Mouse (Mus musculus) testis, postnatal 14 days (tissue): ENCODE measurements around the gene Tpx2.

Experiments used
- DNase-seq: peaks from one replicate; pipeline ENCODE4 v3.0.0; 2021; ENCODE audit warnings: low spot score

The Tpx2 gene

GRCm38 (mm10) chr2:152847815-152848302, at the start of gene Tpx2:
Tpx2 (plus strand) TSS chr2:152847964.
- peak; percentile 98 for DNase-seq

DNA sequence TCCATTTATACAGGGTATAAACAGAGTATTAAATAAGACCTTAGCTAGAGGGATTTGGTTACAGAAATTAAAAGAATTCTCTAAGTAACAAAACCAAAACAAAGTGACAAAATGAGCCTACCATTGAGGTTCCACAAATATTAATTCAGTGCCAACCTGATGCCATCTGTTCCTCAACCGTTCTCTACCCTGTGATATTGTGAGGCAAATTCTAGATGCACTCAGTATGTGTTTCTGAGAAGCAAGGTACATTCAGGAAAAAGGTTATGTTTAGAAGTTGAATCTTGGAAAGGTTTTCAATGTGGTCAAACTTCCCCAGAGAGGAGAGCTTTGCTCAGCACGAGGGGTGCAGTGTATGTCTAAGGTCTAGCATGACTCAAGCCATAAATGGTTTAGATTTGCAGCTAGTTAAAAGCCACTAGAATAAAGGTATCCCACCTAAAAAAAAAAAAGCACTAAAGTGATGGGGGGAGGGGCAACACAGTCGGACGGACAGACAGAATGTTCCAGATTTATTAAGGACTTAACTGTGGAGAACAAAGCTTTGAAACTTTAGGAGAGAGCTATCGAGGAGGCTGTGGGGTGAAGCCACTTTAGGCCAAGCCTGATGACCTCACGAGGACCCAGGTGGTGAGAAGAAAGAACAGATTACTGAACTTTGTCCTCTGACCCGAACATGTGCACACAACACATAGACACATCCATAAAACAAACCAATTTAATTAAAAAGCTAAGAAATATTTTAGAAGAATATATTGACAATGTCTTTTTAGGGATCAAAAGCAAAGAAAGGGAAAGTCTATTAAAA, 47.6 kb upstream of the Tpx2 start:
- DNase-seq: no peak

GRCm38 (mm10) chr2:152800762-152801113, 47.0 kb upstream of the Tpx2 start:
- no peak for DNase-seq

DNA sequence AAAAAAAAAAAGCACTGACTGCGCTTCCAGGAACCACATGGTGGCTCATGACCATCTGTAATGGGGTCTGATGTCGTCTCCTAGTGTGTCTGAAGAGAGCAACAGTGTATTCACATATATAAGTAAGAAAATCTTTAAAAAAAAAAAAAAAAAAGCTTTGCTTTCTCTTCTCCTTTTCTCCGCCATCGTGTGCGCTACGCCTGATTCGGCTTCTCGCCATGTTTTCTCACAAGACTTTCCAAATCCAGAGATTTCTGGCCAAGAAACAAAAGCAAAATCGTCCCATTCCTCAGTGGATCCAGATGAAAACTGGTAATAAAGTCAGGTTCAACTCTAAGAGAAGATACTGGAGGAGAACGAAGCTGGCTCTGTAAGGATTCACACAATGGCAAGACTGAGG, 45.5 kb upstream of the Tpx2 start:
- DNase-seq: no peak

GRCm38 (mm10) chr2:152803081-152803480, 44.7 kb upstream of the Tpx2 start:
- no peak for DNase-seq

DNA sequence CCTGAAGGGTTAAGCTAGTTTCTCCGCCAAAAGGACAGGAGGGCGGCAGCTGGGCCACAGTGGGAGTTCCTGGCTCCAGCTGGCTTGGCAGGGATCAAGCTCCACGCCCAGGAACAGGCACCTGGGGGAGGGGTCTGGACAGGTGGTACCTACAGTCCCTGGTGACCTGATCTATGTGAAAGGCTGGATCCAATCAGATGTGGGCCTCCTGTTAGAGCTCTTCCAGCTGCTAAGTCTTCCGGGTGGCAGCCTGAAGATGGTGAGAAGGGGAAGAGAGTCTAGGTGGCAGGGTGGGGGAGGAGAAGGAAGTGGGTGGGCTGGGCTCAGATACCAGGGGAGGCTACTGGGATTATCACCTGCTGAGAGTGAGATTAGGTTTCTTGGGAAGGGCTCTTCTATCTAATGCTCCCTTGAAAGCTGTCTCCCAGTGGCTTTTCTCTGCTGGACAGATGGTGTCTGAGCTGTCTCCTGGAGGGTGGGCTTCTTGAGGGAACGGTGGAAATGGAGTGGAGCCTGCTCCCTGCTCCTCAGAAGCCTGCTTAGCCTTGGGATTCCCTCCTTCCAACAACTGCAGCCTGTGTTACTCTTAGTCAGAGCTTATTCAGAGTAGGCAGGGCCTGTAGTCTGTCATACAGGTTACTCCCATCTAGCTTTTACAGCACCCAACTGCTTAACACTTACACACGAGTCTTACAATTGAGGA, 43.2 kb upstream of the Tpx2 start:
- DNase-seq: no peak

DNA sequence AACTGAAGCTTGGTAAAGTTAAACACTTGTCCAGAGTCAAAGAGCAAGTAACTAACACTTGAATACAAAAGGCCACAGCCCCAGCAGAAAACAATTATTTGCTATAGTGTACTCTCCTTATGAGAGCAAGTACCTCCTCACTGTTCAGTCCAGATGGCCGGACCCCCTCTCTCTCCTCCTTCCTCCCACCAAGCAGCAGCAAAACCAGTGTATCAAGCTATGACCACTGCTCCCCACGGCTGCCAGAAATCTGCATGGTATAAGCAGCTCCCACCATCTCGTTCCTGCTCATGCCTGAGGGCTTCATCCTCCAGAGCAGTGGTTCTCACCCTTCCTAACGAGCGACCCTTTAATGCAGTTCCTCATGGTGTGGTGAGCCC, 42.7 kb upstream of the Tpx2 start:
- DNase-seq: no peak

DNA sequence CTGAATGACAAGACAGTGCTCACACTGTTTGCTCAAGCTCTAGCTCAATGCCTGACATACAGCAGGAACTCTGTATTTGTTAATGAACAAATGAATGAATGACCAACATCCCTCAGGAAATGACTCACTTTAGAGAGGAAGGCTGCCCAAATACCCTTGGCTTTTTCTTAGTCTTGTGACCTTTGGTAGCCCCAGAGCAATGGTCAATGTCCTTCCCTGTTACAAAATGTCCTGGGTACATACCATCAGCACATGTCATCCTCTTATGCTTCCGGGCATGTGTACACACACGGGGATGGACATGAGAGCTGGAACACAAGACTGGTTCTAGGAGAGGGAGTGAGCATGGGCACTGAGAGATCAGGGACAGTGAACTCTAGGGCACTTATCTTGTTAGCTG, 41.7 kb upstream of the Tpx2 start:
- no peak for DNase-seq

GRCm38 (mm10) chr2:152808178-152808577, 39.6 kb upstream of the Tpx2 start:
- DNase-seq: no peak

- DNase-seq: no peak
These were observed 37.4 kb upstream of the Tpx2 start for GRCm38 (mm10) chr2:152810158-152810941.

DNA sequence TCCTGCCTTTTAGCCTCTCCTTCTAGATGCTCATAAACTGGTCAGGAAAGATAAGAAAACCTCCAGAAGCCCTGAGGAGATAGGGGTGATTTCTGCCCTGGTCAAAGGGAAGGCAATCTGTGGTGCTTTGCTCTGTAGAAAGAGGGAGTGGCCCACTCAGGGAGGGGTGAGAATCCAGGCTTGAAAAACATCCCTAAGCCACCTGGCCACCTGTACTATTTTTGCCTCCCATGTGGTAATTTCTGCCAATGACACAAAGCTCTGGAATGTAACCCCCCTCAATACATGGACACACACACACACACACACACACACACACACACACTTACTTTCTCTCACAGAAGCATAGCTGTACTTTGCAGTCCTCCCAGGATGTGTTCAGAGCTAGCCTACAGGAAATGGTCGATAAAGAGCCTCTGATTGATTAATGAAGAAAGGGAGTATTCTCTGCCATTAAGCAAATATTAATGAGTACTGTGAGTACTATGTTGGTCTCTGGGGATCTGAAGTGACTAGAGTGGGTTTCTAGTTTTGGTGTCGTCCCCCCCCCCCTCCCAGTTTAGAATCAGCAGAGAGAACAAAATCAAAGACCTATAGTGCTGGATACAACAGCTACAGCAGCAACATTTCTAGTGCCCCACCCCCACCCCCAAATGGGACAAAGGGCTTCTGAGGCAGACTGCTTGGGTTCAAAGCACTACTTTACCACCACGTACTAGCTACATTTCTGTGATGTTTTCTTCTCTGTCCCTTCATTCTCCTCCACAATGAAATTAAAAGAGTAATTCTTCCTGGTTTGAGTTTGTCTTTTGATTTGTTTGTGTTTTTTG, 36.2 kb upstream of the Tpx2 start:
- no peak for DNase-seq

GRCm38 (mm10) chr2:152813232-152813631, 34.5 kb upstream of the Tpx2 start:
- no peak for DNase-seq

DNA sequence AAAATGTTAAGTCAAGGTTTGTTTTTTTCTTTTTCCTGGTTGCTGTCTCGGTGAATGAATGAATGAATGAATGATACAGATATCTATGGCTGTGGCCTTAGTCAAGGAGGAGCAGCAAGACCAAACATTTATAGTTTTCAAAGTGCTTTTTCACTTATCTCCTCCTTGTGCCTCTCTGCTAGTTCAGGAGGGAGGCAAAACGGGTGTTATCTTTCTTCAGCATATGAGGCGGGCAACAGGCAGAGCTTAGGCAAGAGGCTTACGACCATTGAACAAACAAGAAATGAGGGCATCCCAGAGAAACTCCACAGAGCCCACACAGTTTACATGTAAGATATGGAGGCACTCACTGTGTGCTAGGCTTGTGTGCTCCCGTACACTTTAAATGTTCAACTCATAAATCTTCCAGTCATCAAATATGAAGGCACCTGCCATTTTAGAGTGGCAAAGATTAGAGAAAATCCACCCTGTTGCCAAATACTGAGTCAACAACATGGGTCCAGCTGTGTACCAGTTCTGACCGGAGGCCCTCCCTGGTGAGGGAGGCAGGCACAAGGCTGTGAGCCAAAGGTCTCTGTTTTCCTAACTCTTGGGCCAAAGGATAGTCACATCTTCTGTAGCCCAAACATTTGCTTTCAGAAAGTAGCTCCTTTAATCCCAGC, 33.4 kb upstream of the Tpx2 start:
- DNase-seq: no peak

- no peak for DNase-seq
These were observed 31.7 kb upstream of the Tpx2 start for GRCm38 (mm10) chr2:152815879-152816656.

DNA sequence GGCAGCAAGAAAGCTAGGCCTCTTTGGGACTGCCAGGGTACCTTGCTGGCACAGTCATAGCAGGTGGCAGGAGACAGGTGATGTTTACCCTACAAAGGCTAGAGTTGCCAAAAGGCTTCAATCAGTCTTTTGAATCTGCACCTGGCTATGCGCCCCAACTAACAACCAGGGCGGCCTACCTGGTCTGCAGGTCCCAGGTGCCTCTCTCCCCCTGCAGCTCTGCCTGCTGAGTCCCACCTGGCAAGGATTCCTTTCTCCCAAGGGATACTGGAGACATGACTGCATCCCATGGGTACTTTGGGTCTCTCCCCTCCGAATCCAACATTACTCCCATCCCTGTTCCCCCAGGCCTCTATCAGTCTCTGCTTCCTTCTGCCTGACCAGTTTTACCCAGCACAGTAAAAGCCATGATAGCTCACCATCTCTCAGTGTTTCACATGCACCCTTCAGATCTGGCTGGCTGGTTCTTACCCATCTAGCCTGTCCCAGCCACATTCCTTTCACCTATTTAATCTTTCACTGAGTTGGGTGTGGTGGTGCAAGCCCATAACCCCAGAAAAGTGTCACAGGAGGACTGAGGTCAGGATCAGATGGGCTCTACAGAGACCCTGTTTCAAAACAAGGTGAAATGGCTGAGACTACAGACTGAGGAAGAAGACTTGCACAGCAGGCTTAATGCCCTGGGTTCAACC, 31.0 kb upstream of the Tpx2 start:
- DNase-seq: no peak

DNA sequence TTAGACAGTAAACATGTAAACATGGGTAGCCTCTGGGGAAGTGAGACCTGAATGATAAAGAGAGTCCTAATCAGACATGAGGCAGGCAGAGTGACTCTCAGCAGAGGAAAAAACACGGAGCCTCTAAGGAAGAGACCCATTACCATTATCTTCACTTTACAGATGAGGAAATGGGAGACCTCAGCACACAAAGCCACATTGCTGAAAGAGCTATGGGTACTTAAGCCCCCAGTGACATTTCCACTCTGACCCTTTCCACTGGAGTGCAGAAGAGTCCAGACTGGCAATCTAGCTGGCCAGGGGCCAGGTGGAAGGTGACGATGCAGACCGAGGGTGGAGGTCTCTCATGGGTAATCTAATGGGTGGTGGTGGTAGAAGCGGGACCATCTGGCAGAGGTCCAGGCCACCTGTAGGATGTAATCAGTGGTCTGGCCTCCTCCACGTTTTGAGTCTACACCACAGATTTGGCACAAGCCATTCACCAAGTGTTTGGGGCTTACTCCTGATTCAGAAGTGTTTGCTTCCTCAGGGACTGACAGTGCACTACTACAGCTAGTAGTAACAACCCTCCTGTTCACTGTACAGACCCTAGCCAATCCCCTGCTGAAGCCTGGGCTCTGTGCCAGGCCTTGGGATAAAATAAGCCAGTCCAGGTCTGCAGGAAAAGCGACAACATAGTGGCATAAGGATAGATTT, 30.0 kb upstream of the Tpx2 start:
- no peak for DNase-seq

DNA sequence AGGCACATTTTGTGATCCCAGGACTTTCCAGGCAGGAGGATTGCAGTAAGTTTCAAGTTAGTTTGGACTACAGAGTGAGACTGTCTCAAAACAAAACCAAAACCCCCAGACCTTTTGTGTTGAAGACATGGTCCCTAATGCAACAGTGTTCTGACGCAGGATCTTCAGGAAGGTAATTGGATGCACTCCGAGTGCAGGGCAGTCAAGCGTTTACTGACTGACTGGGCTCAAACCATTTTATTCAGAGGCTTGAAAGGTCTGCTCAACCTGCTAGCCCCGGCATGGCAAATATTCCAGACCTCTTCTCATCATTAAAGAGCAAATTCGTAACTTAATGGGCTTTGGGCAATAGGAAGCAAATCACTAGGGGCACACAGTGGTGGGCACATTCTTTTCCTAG, 29.1 kb upstream of the Tpx2 start:
- DNase-seq: no peak

DNA sequence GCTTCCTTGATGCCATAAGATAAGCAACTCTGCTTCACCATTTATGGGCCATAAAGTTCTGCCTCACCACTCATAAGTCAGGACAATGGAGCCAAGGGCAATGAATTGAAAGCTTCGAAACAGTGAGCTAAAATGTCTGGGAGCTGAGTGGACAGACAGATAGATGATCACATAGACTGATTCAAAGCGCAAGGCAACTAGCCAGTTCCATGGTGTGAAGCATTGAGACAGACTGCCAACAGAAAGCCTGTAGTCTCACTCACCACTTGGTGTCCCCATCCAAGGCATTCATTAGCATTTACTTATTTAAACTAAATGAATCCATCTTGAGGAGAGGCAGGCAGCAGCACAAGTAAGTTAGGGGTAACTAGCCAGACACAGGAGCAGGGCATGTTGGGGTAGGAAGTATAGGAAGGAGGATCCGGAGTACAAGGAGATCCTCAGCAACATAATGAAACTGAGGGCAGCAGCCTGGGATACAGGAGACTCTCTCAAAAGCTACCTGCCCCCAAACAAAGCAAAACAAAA, 28.6 kb upstream of the Tpx2 start:
- no peak for DNase-seq

DNA sequence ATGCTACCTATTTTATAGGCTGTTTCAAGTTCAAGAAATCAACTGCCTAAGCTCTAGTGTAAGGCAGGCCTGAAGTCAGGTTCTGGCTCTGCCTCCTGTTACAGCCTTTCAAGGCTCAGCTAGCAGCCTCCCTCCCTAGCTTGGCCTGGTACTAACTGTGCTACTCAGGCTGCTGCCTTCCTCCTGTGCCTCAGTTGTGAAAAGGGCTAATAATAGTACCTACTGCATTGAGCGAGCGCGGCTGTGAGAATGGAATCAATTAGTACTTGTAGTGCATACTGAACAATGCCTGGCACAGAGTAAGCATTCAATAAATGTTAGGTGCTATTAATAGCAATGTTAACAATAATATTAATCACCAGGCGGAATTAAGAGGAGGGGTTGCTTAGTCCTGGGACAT, 27.8 kb upstream of the Tpx2 start:
- DNase-seq: no peak
